Mouse (Mus musculus) ZHBTc4 (cell line): ENCODE results near the gene Hrk.
A peak's percentile ranks its signal among the peaks of the same experiment; 100 is the strongest.

ENCODE experiments used
- DNase-seq: peaks from one replicate; pipeline ENCODE4 v3.0.0-alpha.2; 2011; ENCODE audit warnings: low read depth, low spot score

Hrk gene

DNA sequence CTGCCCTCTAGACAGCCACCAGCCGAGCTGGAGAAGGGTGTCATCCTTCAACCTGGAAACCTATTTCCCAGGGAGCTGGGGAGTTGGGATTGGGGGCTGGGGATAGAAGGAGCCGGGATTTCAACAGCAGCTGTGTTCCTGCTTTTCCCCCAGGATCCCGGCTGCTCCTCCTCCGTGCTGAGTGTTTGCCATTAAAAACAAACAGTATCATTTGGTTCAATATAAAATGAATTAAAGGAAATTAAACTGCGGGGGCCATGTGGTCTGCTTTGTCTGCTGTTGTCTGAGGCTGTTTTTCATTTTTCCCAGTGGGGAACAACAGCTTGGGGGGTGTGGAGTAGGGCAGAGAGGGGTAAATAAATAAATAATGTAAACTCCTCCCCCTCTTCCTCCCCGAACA lies 53.0 kb downstream of the Hrk start:
- DNase-seq = no peak

DNA sequence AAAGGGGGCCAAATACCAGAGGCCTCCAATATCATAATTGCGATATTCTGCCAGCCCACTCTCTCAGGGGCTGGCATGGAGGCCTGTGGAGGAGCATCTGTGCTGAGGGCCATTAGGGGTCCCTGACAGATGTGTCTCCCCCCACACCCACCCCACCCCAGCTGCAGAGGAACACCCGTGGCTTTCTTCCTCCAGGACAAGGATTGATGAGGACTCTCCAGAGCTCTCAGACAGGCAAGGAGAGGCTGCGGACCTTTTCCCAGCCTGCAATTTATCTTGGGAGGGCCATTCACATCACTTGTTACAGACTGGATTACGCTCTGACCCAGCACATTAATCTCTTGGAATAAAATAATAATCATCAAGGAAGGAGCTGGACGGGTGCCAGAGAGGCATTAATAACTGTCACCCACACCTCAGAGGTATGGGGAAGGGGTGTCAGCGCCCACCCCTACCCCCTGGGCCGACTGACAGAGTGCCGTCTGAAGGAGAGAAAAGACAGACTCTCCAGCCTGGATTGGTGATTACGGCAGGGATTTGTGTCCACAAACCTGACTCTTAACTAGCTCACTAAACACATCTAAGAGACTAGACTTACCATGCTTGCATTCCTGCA lies 58.8 kb downstream of the Hrk start:
- DNase-seq = no peak

DNA sequence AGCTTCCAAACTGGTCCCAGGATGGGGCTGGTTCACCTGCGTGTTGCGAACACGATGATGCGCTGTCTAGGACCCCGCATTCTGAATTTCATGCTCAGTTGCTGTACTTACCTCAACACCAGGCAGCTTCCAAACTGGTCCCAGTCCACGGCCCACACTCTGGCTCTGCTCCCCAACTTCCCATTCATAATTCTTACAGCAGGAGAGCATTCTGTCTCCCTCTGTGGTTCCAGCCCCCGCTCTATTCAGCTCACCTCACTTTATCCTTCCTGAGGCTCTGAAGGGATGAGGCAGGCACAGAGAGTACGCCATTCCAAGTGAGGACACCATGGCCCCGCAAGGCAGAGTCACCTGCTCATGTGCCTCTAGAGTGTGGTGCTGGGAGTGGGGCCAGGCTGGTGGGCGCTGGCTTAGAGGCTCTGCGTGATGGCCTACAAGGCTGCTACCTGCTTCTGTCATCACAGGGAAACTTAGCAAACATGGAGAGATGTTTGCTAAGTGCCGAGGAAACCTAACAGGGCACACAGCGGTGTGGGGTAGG lies 65.7 kb downstream of the Hrk start:
- DNase-seq = peak; percentile 22

DNA sequence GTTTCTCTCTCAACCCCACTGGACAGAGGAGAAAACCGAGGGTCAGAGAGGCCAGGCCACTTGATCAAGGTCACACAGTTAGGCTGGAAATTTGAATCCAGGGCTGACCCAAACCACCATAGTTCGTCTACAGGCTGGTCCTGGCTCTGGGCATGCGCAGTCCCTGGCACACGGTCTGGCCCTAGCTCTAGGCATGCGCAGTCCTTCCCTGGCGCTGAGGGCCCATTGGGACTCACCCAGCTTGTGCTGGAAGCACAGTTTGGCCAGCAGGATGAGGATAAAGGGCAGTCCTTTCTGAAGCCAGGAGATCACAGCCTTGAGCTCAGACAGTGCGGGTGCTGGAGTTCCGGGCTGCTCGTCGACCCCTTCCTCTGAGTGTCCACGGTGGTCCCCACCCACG lies 72.4 kb downstream of the Hrk start:
- DNase-seq = peak; percentile 78
